Mouse (Mus musculus) layer of hippocampus, postnatal 25 days (tissue): ENCODE results near the gene Id3. TPM values are rescaled to one million over a fixed set of nuclear protein-coding genes. Genes with fewer than 3 reads are reported as not detected.

Source experiments
- total RNA-seq, 2 experiments: library from RNA; stranded (reverse); gene quantifications; 2 replicates each; pipeline ENCODE4 v1.2.3; 2021

The Id3 gene
- total RNA-seq, 2 experiments from 2014 or later: 51.7 to 62.5 TPM

Other genes with a start within 250 kb of the Id3 start
- gene Cnr2, start 248.1 kb upstream of the Id3 start, total RNA-seq: under 1 TPM in 1 of 2 experiments, not detected in 1; 0.21 TPM
- gene Fuca1, start 222.8 kb upstream of the Id3 start, total RNA-seq: 10 to 100 TPM; 40.5 to 40.7 TPM
- gene Hmgcl, start 197.0 kb upstream of the Id3 start, total RNA-seq: 10 to 100 TPM; 34.0 to 37.1 TPM
- gene Gale, start 179.8 kb upstream of the Id3 start, total RNA-seq: 10 to 100 TPM; 23.1 to 31.6 TPM
- 100 to 1,000 TPM in 1 of 2 experiments, 10 to 100 TPM in 1; 94.7 to 110 TPM for gene Lypla2, start 170.9 kb upstream of the Id3 start, total RNA-seq
- gene Pithd1, start 156.2 kb upstream of the Id3 start, total RNA-seq: 10 to 100 TPM; 84.3 to 89.7 TPM
- gene Eloa, start 121.7 kb upstream of the Id3 start, total RNA-seq: 10 to 100 TPM; 31.3 to 31.4 TPM
- gene Rpl11, start 90.1 kb upstream of the Id3 start, total RNA-seq: 100 to 1,000 TPM; 262 to 319 TPM
- gene E2f2, start 28.9 kb downstream of the Id3 start, total RNA-seq: 1 to 10 TPM in 1 of 2 experiments, under 1 TPM in 1; 0.59 to 1.2 TPM
- gene Asap3, start 62.9 kb downstream of the Id3 start, total RNA-seq: 1 to 10 TPM; 2.7 to 4.3 TPM
- gene Tcea3, start 104.2 kb downstream of the Id3 start, total RNA-seq: under 1 TPM in 1 of 2 experiments, not detected in 1; 0.52 TPM
- gene Zfp46, start 141.2 kb downstream of the Id3 start, total RNA-seq: 10 to 100 TPM; 48.8 to 62.9 TPM
- gene Hnrnpr, start 167.4 kb downstream of the Id3 start, total RNA-seq: 100 to 1,000 TPM in 1 of 2 experiments, 10 to 100 TPM in 1; 87.1 to 103 TPM